Mouse (Mus musculus): ENCODE results near the gene Adcy1. TPM values are rescaled to one million over a fixed set of nuclear protein-coding genes. Genes with fewer than 3 reads are reported as not detected.

Adcy1 gene
- total and polyA plus RNA-seq, 3 experiments: 0.03 to 0.38 TPM; not detected in 1

DNA sequence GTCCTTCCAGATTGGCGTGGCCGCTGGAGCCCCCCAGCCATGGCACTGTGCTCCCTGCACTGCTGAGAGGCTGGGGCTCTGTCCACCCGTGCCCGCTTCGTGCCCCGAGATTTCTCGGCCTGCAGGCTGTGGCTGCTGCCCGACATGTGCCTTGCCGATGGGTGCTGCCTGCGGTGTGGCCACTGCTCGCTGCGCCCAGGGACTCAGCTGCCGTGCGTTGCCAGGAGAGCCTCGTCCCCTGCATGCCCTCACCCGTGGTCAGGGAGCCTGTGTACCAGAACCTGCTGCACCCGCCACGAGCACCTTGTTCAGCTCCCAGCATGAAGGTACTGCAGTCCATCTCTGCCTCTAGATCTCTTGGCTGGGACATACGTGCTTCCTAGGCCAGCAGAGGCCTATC, 134.7 kb downstream of the Adcy1 start:
- H3K79me2 ChIP-seq (replicated peaks; ENCODE audit: control insufficient read depth, extremely low read depth, insufficient read depth, poor library complexity, severe bottlenecking): no peaks in the 10 kb centered on the region
- no peak for DNase-seq (ENCODE audit: extremely low read depth)
- TF ChIP-seq E2F4 (IDR thresholded peaks at IDR 0.05; ENCODE audit: insufficient replicate concordance, low read depth, low read length) (no peak), ZNF384 (IDR thresholded peaks at IDR 0.05; ENCODE audit: low read depth, low read length) (no peak), MAFK (IDR thresholded peaks at IDR 0.05; ENCODE audit: insufficient replicate concordance, low read length) (no peak), USF2 (conservative IDR thresholded peaks at IDR 0.05; ENCODE audit: low read depth, low read length) (no peak)
- no peak overlapping the region for H3K4me3 ChIP-seq (replicated peaks in 1 of 3; ENCODE audit: low read depth in 2 of 3, low read length in 2 of 3, poor library complexity in 1 of 3)
- peaks cover 10% of the 10 kb centered on the region for H3K27me3 ChIP-seq (replicated peaks)
- in situ Hi-C loops (cut with MboI; ENCODE audit: low pct_ligation_motif_present, low pct_unique_long_range_greater_than_20kb, low sequenced_read_pairs) (no loop called here), dilution Hi-C loops (cut with MboI; ENCODE audit: extremely low pct_ligation_motif_present, extremely low pct_unique_long_range_greater_than_20kb, low sequenced_read_pairs) (no loop called here)
- H3K36me3 ChIP-seq (replicated peaks in 1 of 2; ENCODE audit: control insufficient read depth in 1 of 2, insufficient read depth in 1 of 2, low read length in 1 of 2): no peaks in the 10 kb centered on the region
- no peak overlapping the region for H3K4me2 ChIP-seq (ENCODE audit: insufficient read depth, low read depth, poor library complexity, severe bottlenecking)
- H3K27ac ChIP-seq (ENCODE audit: insufficient read depth, low read depth): no peak overlapping the region
- H3K4me1 ChIP-seq (ENCODE audit: control insufficient read depth in 1 of 2, insufficient read depth in 2 of 2): no peaks in the 10 kb centered on the region
- peaks cover 52% of the 10 kb centered on the region for H3K9me3 ChIP-seq (replicated peaks; ENCODE audit: low read length)
- H3K9ac ChIP-seq (ENCODE audit: insufficient read depth, low read depth): no peak overlapping the region

- peaks cover 13% of the 10 kb centered on the region for H3K27me3 ChIP-seq (replicated peaks)
- H3K4me3 ChIP-seq (replicated peaks in 1 of 3; ENCODE audit: low read depth in 2 of 3, low read length in 2 of 3, poor library complexity in 1 of 3): no peak overlapping the region
- H3K9me3 ChIP-seq (replicated peaks; ENCODE audit: low read length): peaks cover 48% of the 10 kb centered on the region
- H3K36me3 ChIP-seq (replicated peaks in 1 of 2; ENCODE audit: control insufficient read depth in 1 of 2, insufficient read depth in 1 of 2, low read length in 1 of 2): no peaks in the 10 kb centered on the region
- dilution Hi-C loops (cut with MboI; ENCODE audit: extremely low pct_ligation_motif_present, extremely low pct_unique_long_range_greater_than_20kb, low sequenced_read_pairs): no loop called here
- H3K4me1 ChIP-seq (ENCODE audit: control insufficient read depth in 1 of 2, insufficient read depth in 2 of 2): no peaks in the 10 kb centered on the region
- no peak for DNase-seq (ENCODE audit: extremely low read depth)
- TF ChIP-seq ZKSCAN1 (IDR thresholded peaks at IDR 0.05; ENCODE audit: borderline replicate concordance, low read depth, low read length) (no peak), POLR2A (IDR thresholded peaks at IDR 0.05; ENCODE audit: low read depth, low read length) (no peak), MXI1 (IDR thresholded peaks at IDR 0.05; ENCODE audit: low read depth, low read length) (no peak), POLR2AphosphoS2 (IDR thresholded peaks at IDR 0.05; ENCODE audit: low read depth, low read length) (no peak), USF1 (IDR thresholded peaks at IDR 0.05; ENCODE audit: low read depth, low read length) (no peak), UBTF (IDR thresholded peaks at IDR 0.05; ENCODE audit: low read depth, low read length) (no peak), CHD2 (IDR thresholded peaks at IDR 0.05; ENCODE audit: low read length) (no peak)
- in situ Hi-C loops (cut with MboI; ENCODE audit: low pct_ligation_motif_present, low pct_unique_long_range_greater_than_20kb, low sequenced_read_pairs): no loop called here
- H3K27ac ChIP-seq (ENCODE audit: insufficient read depth, low read depth): no peak overlapping the region
- no peak overlapping the region for H3K9ac ChIP-seq (ENCODE audit: insufficient read depth, low read depth)
- no peak overlapping the region for H3K4me2 ChIP-seq (ENCODE audit: insufficient read depth, low read depth, poor library complexity, severe bottlenecking)
- H3K79me2 ChIP-seq (replicated peaks; ENCODE audit: control insufficient read depth, extremely low read depth, insufficient read depth, poor library complexity, severe bottlenecking): no peaks in the 10 kb centered on the region
Measured at GRCm38 (mm10) chr11:7198481-7199256, 135.4 kb downstream of the Adcy1 start.

- in situ Hi-C loops (cut with MboI; ENCODE audit: low pct_ligation_motif_present, low pct_unique_long_range_greater_than_20kb, low sequenced_read_pairs) (loop anchor here (25.0 kb wide), 1 partner anchor 1037 kb away; no protein-coding TSS in a partner anchor), dilution Hi-C loops (cut with MboI; ENCODE audit: extremely low pct_ligation_motif_present, extremely low pct_unique_long_range_greater_than_20kb, low sequenced_read_pairs) (no loop called here)
- no peak overlapping the region for H3K4me3 ChIP-seq (replicated peaks in 1 of 3; ENCODE audit: low read depth in 2 of 3, low read length in 2 of 3, poor library complexity in 1 of 3)
- H3K9ac ChIP-seq (ENCODE audit: insufficient read depth, low read depth): no peak overlapping the region
- no peaks in the 10 kb centered on the region for H3K36me3 ChIP-seq (replicated peaks in 1 of 2; ENCODE audit: control insufficient read depth in 1 of 2, insufficient read depth in 1 of 2, low read length in 1 of 2)
- TF ChIP-seq MAZ (IDR thresholded peaks at IDR 0.05; ENCODE audit: low read depth, low read length) (no peak), ZNF384 (IDR thresholded peaks at IDR 0.05; ENCODE audit: low read depth, low read length) (no peak), ETS1 (conservative IDR thresholded peaks at IDR 0.05; ENCODE audit: low read depth, low read length) (no peak), POLR2AphosphoS2 (IDR thresholded peaks at IDR 0.05; ENCODE audit: low read depth, low read length) (no peak), ZMIZ1 (IDR thresholded peaks at IDR 0.05; ENCODE audit: low read depth, low read length) (no peak), MAFK (IDR thresholded peaks at IDR 0.05; ENCODE audit: insufficient replicate concordance, low read length) (no peak), EP300 (IDR thresholded peaks at IDR 0.05; ENCODE audit: low read length) (no peak), JUN (IDR thresholded peaks at IDR 0.05; ENCODE audit: insufficient read depth, low read depth, low read length) (no peak), E2F4 (IDR thresholded peaks at IDR 0.05; ENCODE audit: insufficient replicate concordance, low read depth, low read length) (no peak), MYC (IDR thresholded peaks at IDR 0.05; ENCODE audit: low read depth, low read length) (no peak), POLR2A (IDR thresholded peaks at IDR 0.05; ENCODE audit: low read depth, low read length) (no peak), ZKSCAN1 (IDR thresholded peaks at IDR 0.05; ENCODE audit: borderline replicate concordance, low read depth, low read length) (no peak), HCFC1 (IDR thresholded peaks at IDR 0.05; ENCODE audit: low read depth, low read length) (no peak), RAD21 (IDR thresholded peaks at IDR 0.05; ENCODE audit: low read depth, low read length) (peak; percentile 70), SMC3 (IDR thresholded peaks at IDR 0.05; ENCODE audit: low read depth, low read length) (peak; percentile 53), CTCF (conservative IDR thresholded peaks at IDR 0.05 in 1 of 2, IDR thresholded peaks at IDR 0.05 in 1 of 2; ENCODE audit: low read depth in 2 of 2, low read length in 2 of 2) (peak; percentile 80 to 81)
- no peaks in the 10 kb centered on the region for H3K4me1 ChIP-seq (ENCODE audit: control insufficient read depth in 1 of 2, insufficient read depth in 2 of 2)
- peak; percentile 58 for DNase-seq (ENCODE audit: extremely low read depth)
- H3K4me2 ChIP-seq (ENCODE audit: insufficient read depth, low read depth, poor library complexity, severe bottlenecking): no peak overlapping the region
- H3K9me3 ChIP-seq (replicated peaks; ENCODE audit: low read length): peaks cover 39% of the 10 kb centered on the region
- H3K79me2 ChIP-seq (replicated peaks; ENCODE audit: control insufficient read depth, extremely low read depth, insufficient read depth, poor library complexity, severe bottlenecking): no peaks in the 10 kb centered on the region
- no peak overlapping the region for H3K27ac ChIP-seq (ENCODE audit: insufficient read depth, low read depth)
- peaks cover 16% of the 10 kb centered on the region for H3K27me3 ChIP-seq (replicated peaks)
Measured at GRCm38 (mm10) chr11:7199736-7200392, 136.6 kb downstream of the Adcy1 start.
